Mouse (Mus musculus): ENCODE data around the gene Id1.

DNA sequence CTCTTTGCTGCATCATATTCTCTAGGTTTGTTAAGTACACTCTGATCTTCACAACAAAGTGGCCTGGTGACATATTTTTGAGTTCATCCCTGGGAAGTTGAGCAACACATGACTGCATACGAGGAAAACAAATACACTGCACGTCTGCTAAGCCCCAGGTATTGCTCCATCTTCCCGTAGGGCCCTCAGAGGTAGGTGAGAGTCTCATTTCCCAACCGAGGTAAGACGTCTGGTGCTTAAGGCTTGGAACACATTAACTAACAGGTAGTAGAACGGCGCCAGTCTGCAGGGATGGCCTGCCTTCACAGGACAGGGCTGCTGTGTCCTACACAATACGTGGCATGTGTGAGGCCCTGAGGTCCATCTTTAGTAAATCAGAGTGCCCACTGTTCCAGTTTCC lies 48.6 kb downstream of the Id1 start:
- no peak for TF ChIP-seq MAFK (IDR thresholded peaks at IDR 0.05; ENCODE audit: insufficient read depth, low read depth, low read length)
- TF ChIP-seq ZC3H11A (IDR thresholded peaks at IDR 0.05; ENCODE audit: borderline replicate concordance, low read depth, low read length), result no peak
- no peak for TF ChIP-seq CHD2 (IDR thresholded peaks at IDR 0.05; ENCODE audit: low read depth, low read length)
